Mouse (Mus musculus) forebrain, postnatal 0 days (tissue): Measurements from ENCODE around the gene Frmd5. TPM values are rescaled to one million over a fixed set of nuclear protein-coding genes. Genes with fewer than 3 reads are reported as not detected.

Experiments
- ATAC-seq: fragments of 200-750 bp; cut with Nextera tagmentation; 2 replicates; pipeline ENCODE4 v1.8.0; 2017; ENCODE audit warnings: mild to moderate bottlenecking, moderate library complexity
- DNase-seq: peaks from one replicate; pipeline ENCODE4 v3.0.0-alpha.2; 2015
- H3K27ac ChIP-seq: fragments of 300-500 bp; sonication (generic); 2 replicates; pipeline ENCODE4 v1.5.1; 2014; ENCODE audit warnings: low read depth, mild to moderate bottlenecking, antibody characterized with exemption, low read length, moderate library complexity, mixed read lengths
- H3K27me3 ChIP-seq: fragments of 300-500 bp; sonication (generic); 2 replicates; pipeline ENCODE4 v1.6.1; 2014; ENCODE audit warnings: mild to moderate bottlenecking, low read length, mixed read lengths; ENCODE audit not compliant: insufficient read depth
- H3K36me3 ChIP-seq: fragments of 300-500 bp; sonication (generic); 2 replicates; pipeline ENCODE4 v1.6.1; 2014; ENCODE audit warnings: mild to moderate bottlenecking, moderate library complexity; ENCODE audit not compliant: insufficient read depth
- H3K4me1 ChIP-seq: fragments of 300-500 bp; sonication (generic); 2 replicates; pipeline ENCODE4 v1.6.1; 2014; ENCODE audit warnings: antibody characterized with exemption; ENCODE audit not compliant: insufficient read depth
- H3K4me2 ChIP-seq: fragments of 300-500 bp; sonication (generic); 2 replicates; pipeline ENCODE4 v1.6.1; 2014; ENCODE audit warnings: low read depth, mild to moderate bottlenecking, moderate library complexity
- H3K4me3 ChIP-seq: fragments of 300-500 bp; sonication (generic); 2 replicates; pipeline ENCODE4 v1.5.1; 2014; ENCODE audit warnings: low read depth, low read length, mixed read lengths
- H3K9ac ChIP-seq: fragments of 300-500 bp; sonication (generic); 2 replicates; pipeline ENCODE4 v1.6.1; 2014; ENCODE audit warnings: mild to moderate bottlenecking
- H3K9me3 ChIP-seq: fragments of 300-500 bp; sonication (generic); 2 replicates; pipeline ENCODE4 v1.6.1; 2016; ENCODE audit warnings: low read length
- CTCF ChIP-seq: sonication (generic); IDR thresholded peaks from 2 replicates; pipeline ENCODE4 v1.5.1; 2016; ENCODE audit warnings: antibody characterized with exemption, control low read depth, low read depth
- WGBS: fragments of 180-500 bp; shearing (Covaris S2); extraction: QIAGEN DNeasy Blood & Tissue Kit; methylation state at CpG from one replicate; pipeline ENCODE4 v1.1.7; 2014; 5-methylcytosine and 5-hydroxymethylcytosine counted together
- polyA plus RNA-seq: library from polyadenylated mRNA; unstranded; fragments of >200 nt; fragmentation: Nextera tagmentation; extraction: Ambion mirVana; gene quantifications from 2 replicates; pipeline ENCODE4 v1.2.1, GENCODE M21; 2015
- total RNA-seq: library from RNA; depleted of rRNA; stranded (reverse); fragments of >200 nt; gene quantifications from 2 replicates; pipeline ENCODE4 v1.2.3, GENCODE M21; 2014

The Frmd5 gene
- total and polyA plus RNA-seq, 2 experiments from 2014 or later = 15.7 to 53.3 TPM

- H3K9ac ChIP-seq = no peak overlapping the region
- 57% methylated on average over 6 of the region's 6 CpGs for WGBS
- ATAC-seq = peak; percentile 76
- no peak overlapping the region for H3K4me3 ChIP-seq
- H3K27ac ChIP-seq = no peak overlapping the region
- no peak overlapping the region for H3K4me2 ChIP-seq
- no peak for TF ChIP-seq CTCF
- H3K27me3 ChIP-seq = no peaks in the 10 kb centered on the region
- H3K36me3 ChIP-seq = no peaks in the 10 kb centered on the region
- H3K4me1 ChIP-seq = peaks cover 4% of the 10 kb centered on the region; the same call in 1 of the 2 replicates
- DNase-seq = peak; percentile 36
- H3K9me3 ChIP-seq = no peaks in the 10 kb centered on the region
Observed at GRCm38 (mm10) chr2:121750121-121750520, 56.8 kb downstream of the Frmd5 start.

GRCm38 (mm10) chr2:121741151-121741550, 65.7 kb downstream of the Frmd5 start:
- Histone ChIP-seq H3K4me3 (no peak overlapping the region), H3K36me3 (no peaks in the 10 kb centered on the region), H3K4me2 (no peak overlapping the region), H3K27me3 (no peaks in the 10 kb centered on the region), H3K4me1 (no peaks in the 10 kb centered on the region), H3K27ac (no peak overlapping the region), H3K9ac (no peak overlapping the region), H3K9me3 (no peaks in the 10 kb centered on the region)
- ATAC-seq (no peak), DNase-seq (no peak)
- WGBS = 90% methylated on average over 2 of the region's 2 CpGs
- no peak for TF ChIP-seq CTCF

GRCm38 (mm10) chr2:121739410-121739809, 67.5 kb downstream of the Frmd5 start:
- Histone ChIP-seq H3K4me2 (no peak overlapping the region), H3K9me3 (no peaks in the 10 kb centered on the region), H3K27ac (no peak overlapping the region), H3K4me1 (no peaks in the 10 kb centered on the region), H3K9ac (no peak overlapping the region), H3K36me3 (no peaks in the 10 kb centered on the region), H3K27me3 (no peaks in the 10 kb centered on the region), H3K4me3 (no peak overlapping the region)
- no peak for ATAC-seq
- no peak for DNase-seq
- 94% methylated on average over 4 of the region's 4 CpGs for WGBS
- no peak for TF ChIP-seq CTCF

- no peaks in the 10 kb centered on the region for H3K4me1 ChIP-seq
- no peak overlapping the region for H3K4me3 ChIP-seq
- DNase-seq = no peak
- TF ChIP-seq CTCF = no peak
- WGBS = 45% methylated on average over 7 of the region's 7 CpGs
- peak; percentile 34; the same call in 1 of the 2 replicates for ATAC-seq
- H3K9ac ChIP-seq = no peak overlapping the region
- H3K36me3 ChIP-seq = no peaks in the 10 kb centered on the region
- H3K4me2 ChIP-seq = no peak overlapping the region
- H3K27me3 ChIP-seq = no peaks in the 10 kb centered on the region
- H3K9me3 ChIP-seq = no peaks in the 10 kb centered on the region
- no peak overlapping the region for H3K27ac ChIP-seq
Observed at GRCm38 (mm10) chr2:121733426-121733825, 73.5 kb downstream of the Frmd5 start.

GRCm38 (mm10) chr2:121730486-121730885, 76.4 kb downstream of the Frmd5 start:
- H3K36me3 ChIP-seq = no peaks in the 10 kb centered on the region
- ATAC-seq (no peak), DNase-seq (no peak)
- no peaks in the 10 kb centered on the region for H3K9me3 ChIP-seq
- TF ChIP-seq CTCF = no peak
- no peak overlapping the region for H3K27ac ChIP-seq
- H3K4me1 ChIP-seq = no peaks in the 10 kb centered on the region
- WGBS = 96% methylated on average over 11 of the region's 11 CpGs
- H3K4me2 ChIP-seq = no peak overlapping the region
- no peaks in the 10 kb centered on the region for H3K27me3 ChIP-seq
- no peak overlapping the region for H3K9ac ChIP-seq
- H3K4me3 ChIP-seq = no peak overlapping the region

- Histone ChIP-seq H3K27ac (no peak overlapping the region), H3K4me2 (no peak overlapping the region), H3K4me1 (no peaks in the 10 kb centered on the region), H3K9ac (no peak overlapping the region), H3K4me3 (no peak overlapping the region), H3K36me3 (no peaks in the 10 kb centered on the region), H3K27me3 (no peaks in the 10 kb centered on the region), H3K9me3 (no peaks in the 10 kb centered on the region)
- WGBS = 66% methylated on average over 9 of the region's 9 CpGs
- no peak for ATAC-seq
- no peak for TF ChIP-seq CTCF
- DNase-seq = no peak
Observed at GRCm38 (mm10) chr2:121728907-121729575, 77.8 kb downstream of the Frmd5 start.

- no peaks in the 10 kb centered on the region for H3K27me3 ChIP-seq
- no peak overlapping the region for H3K9ac ChIP-seq
- H3K4me2 ChIP-seq = no peak overlapping the region
- H3K36me3 ChIP-seq = no peaks in the 10 kb centered on the region
- H3K4me1 ChIP-seq = no peaks in the 10 kb centered on the region
- no peak for TF ChIP-seq CTCF
- no peaks in the 10 kb centered on the region for H3K9me3 ChIP-seq
- 87% methylated on average over 4 of the region's 4 CpGs for WGBS
- H3K4me3 ChIP-seq = no peak overlapping the region
- no peak for DNase-seq
- H3K27ac ChIP-seq = no peak overlapping the region
- ATAC-seq = no peak
Observed at GRCm38 (mm10) chr2:121724866-121725265, 82.0 kb downstream of the Frmd5 start.
